Mouse (Mus musculus) spleen, adult 12 weeks (tissue): ENCODE data around the gene Cdc14b.

Experiments used
- DNase-seq: peaks from one replicate; pipeline ENCODE4 v3.0.0; 2022; ENCODE audit warnings: low spot score

The Cdc14b gene

DNA sequence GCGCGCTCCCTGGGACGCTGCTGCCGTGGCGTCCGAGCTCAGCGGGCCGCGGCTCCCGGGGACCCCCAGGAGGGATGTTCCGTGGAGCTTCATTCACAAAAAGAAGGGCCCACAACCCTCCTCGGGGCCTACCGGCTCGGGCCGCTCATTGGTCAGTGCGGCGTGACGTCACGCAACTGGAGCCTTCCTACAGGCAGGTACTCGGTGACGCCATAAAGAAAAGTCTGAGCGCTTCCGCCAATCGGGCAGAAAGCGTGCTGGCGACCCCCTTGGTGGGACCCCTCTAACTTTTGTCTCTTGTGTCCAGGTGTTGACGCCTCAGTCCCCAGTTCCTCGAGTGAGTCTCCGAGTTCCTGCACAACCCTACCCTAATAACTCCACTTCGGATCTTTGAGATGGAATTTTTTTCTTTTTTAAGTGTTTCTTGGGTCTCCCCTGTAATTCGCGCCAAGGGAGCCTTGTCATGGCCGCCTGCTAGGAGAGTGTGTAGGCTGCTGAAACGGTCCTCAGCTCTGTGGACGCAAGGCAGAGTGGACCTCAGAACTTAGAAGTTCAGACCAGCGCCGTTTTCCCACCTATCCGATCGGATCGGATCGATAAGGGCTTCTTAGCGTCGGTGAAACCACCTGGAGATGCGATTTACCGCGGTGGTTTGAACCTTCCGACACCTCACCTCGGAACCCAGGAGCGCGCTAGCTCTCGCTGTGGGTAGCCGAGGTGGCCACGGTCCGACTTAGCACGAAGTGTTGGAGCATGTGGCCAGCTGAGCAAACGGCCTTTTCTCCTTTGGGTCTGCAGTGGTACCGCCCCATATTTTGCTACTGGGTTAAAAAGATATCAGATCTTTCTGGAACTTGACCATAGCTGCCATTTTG lies at the start of gene Cdc14b:
Gene Cdc14b, minus strand, starts transcription at position 412 of the 875 bp plus-strand sequence.
- peak; percentile 14 for DNase-seq

DNA sequence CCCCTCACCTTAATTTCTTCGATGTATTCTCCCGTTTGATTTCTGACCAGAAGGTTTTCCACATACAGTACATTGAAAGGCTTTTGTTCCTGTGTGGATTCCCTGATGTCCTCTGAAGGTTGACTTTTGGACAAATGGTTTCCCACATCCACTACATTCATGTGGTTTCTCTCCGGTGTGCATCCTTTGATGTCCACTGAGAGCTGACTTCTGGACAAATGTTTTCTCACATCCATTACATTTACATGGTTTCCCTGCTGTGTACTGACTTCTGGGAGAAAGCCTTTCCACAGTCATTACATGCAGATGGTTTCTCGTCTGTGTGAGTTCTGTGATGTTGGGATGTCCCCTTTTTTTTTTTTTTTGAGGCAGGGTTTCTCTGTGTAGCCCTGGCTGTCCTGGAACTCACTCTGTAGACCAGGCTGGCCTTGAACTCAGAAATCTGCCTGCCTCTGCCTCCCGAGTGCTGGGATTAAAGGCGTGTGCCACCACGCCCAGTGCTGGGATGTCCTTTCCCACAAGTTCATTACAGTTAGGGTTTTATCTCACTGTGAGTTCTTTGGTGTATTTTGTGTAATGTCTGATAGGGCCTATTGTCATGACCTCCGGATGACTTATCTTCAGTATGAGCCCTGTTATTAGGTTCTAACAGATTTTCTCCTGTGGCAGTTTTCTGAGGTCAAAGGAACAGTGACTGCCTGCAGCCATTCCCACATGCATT lies 47.6 kb upstream of the Cdc14b start:
- no peak for DNase-seq

DNA sequence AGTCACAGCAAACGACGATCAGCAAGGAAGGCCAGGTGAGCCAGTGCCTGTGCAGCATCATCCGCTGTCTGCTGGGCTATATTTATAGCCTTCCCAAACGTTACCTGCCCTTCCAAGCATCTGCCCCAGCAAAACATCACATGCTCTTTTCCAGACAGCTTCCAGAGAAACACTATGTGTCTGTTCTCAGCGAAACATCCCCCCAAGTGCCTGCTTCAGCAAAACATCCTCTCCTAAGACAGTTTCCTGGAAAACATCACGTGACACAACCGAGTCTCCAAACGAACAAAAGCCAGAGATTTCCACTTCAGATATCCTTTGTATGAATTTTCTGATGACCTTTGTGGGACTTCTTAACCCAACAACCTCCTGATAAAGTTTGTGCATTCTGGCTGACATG lies 45.2 kb upstream of the Cdc14b start:
- no peak for DNase-seq

DNA sequence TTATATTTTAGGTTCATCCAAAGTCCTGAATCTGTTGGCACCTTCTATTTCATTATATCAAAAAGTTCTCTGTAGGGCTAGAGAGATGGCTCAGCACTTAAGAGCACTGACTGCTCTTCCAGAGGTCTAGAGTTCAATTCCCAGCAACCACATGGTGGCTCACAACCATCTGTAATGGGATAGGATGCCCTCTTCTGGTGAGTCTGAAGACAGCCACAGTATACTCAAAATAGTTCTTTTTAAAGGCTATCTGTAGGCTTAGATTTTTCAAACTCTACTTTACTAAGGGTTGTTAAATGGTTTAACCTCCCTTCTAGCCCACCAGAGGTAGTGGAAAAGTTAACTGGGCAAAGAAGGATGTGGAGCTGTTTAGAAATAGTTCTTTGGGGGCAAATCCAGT lies 44.7 kb upstream of the Cdc14b start:
- DNase-seq, result no peak

DNA sequence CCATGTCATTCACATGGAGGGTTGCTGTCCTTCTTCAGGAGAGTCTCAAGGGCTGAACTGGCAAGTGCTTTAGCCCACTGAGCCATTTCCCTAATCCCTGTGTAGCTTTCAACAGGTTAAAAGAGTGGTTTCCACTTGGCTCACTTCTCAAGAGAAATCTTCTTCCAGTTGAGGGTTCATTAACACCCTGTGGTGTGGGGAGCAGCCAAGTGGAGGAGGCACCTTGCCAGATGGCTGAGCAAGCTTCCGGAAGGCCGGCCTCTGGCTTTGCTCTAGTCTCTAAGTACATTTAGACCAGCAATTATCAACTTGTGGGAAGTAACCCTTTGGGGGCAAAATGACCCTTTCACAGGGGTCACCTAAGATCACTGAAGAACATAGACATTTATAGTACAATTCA lies 43.3 kb upstream of the Cdc14b start:
- DNase-seq, result no peak

DNA sequence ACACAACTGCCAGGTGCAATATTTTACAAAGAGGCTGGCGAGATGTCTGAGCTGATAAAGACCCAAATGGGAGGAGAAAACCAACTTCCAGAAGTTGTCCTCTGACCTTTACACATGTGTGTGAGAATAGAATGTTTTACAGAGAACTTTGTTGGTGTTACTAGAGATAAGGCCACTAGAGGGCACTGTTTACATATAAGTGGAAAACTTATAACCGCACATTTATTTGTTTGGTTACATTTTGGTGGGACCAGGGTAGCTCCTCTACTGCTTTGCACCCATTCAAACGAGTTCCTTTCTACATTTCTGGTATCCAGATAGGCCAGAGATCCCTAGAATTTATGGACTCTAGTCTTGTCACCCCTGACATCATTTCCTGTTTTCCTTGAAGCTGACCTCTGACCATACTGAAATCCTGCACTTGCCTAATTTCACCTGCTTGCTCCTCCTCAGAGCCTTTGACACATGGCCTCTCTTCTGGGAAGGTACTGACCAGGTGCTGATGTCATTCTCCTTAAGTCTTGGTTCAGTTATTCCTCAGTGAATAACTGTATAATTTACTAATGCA lies 40.5 kb upstream of the Cdc14b start:
- no peak for DNase-seq

DNA sequence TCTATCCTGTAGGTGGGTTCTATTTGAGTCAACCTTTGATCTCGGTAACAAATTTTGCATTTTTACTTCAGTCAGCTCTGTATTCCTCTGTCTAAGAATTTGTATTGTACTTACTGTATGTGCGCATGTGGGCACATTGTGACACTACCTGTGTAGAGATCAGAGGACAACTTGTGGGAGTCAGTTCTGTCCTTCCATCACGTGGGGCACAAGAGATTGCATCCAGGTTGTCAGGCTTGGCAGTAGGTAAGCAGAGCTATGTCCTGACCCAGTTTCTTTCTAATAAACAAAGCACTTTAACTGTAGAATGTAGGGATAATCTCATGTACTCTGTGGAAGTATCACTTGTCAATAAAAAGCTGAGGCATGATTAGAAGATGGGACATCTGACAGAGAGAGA lies 39.0 kb upstream of the Cdc14b start:
- DNase-seq, result no peak

DNA sequence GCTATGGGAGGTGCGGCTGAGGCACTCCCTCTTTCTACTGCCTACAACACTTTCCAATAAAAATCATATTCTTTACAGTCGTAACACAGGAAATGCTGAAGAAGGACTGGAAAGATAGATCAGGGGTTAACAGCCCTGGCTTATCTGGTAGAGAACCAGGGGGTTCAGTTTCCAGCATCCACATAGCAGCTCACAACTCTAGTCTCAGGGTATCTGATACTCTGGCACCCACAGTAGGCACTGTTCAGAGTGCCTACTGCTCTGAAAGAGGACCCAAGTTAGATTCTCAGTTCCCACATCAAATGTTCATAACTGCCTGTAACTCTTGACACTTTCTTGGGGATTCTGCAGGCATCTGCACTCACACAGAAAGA lies 37.8 kb upstream of the Cdc14b start:
- no peak for DNase-seq

DNA sequence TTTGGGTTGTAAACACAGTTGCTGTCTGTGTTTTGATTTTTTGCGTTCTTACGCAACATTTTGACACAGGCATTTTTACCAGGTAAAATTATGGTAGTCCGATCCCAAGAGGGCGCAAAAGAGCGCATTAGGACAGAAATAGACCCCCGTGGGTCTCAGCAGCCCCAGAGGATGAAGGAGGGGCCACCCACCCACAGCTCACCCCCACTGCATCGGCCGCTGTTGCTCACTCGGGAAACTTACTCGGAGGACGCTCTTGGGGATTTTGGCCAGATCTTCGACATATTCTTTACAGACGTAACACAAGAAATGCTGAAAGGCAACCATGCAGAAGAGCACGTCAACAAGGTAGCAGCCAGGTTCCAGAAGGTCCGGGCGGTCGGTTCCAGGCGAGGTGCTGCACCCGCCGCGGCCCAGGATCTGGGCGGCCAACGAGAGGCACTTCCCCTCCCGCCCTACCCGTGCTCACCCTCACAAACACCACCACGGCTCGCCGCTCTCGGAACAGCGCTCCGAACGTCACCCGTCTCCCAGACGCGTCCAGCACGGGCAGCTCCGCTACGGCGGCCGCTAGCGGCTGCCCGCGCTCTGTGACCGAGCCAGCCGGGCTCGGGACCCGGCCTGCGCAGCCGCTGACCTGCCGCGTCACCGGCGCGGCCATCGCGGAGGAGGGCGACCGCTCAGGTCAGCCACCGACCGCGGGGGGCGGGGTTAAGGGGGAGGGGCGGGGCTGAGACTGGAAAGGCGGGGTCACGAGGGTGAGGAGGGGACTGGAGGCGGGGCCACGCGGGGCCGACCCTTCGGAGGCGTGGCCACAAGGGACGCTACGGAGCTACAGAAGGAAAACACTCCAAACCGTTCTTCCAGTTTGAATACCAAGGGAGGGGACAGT lies 37.2 kb upstream of the Cdc14b start, which contains the start of gene Aaed1:
Gene Aaed1, minus strand, starts transcription at position 687 of the 892 bp plus-strand sequence.
- peak; percentile 82 for DNase-seq

DNA sequence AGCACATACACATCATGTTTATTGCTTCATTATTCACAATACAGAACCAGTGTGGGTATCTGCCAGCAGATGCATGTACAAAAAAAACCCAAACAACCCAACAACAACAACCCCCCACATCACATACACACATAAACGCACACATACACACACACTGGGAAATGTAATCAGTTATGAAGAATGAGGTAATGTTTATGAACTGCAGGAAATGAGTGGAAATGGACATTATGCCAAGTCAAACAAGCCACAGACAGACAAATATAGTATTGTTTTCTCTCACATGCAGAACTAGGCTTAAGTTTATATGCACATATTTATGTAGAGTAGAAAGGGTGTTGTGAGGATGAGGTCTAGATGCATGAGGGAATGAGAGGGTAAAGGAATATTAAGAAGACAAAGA lies 36.2 kb upstream of the Cdc14b start:
- DNase-seq, result no peak

DNA sequence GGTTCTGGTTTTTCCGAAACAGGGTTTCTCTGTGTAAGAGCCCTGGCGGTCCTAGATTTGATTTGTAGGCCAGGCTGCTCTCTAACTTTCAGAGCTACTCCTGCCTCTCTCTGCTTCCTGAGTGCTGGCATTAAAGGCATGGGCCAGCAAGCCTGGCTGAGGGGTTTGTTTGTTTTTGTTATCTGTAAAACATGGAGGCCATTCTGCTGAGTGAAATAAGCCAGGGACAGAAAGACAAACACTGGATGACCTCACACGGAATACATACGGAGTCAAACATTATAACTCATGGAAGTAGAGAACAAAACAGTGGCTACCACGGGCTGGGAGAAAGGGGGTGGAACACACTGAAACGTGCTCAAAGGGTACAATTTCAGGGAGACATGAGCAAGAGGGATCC lies 35.5 kb upstream of the Cdc14b start:
- DNase-seq, result no peak

DNA sequence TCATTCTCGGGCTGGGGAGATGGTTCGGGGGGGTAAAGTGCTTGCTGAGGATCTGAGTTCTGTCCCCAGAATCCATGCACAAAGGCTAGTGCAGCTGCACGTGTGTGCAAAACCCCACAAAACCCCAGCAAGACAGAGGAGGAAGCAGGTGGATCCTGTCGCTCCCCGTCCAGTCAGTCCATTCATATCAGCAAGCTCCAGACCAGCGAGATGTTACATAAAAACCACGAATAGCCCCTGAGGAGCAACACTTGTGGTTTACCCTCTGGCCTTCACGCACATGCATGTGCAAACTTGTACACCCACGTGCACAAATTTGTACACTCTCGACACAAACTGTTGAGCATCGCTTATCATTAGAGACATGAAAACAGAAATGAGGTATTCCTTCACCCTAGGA lies 34.8 kb upstream of the Cdc14b start:
- DNase-seq, result no peak

DNA sequence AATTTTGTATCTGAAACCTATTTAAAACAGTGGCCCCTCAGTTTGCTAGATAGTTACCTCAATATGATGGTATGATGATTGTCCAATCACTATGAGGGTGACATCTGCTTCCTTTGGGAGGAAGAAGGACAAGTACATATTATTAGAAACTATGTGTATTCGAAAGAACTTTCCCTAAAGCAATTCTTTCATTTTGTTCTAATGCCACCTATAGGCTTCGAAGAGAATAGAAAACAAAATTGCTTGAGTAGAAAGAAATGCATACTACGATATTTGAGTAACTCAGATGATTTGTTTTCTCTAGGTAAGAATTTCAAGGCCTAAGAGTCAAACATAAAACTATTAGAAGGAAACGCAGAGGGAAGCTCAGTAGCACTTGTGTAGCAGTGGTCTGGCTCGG lies 33.9 kb upstream of the Cdc14b start:
- no peak for DNase-seq

DNA sequence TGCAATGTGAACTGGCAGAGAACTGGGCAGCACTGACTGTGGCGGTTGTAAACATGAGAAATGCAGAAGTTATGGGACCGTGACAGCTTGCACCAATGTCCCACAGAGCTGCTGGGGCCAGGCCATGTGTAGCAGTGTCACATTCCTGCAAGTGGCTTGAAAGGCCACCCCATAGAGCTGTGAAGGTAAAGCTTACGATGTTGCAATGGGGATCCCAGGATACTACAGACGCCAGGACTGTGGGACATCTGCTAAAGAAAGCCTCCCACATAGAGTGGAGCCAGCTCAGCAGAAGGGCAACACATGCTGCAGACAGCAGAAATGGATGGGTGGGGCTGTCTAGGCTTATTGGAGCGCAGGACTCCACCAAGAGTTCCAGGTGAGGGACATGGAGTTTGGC lies 32.4 kb upstream of the Cdc14b start:
- DNase-seq, result no peak

DNA sequence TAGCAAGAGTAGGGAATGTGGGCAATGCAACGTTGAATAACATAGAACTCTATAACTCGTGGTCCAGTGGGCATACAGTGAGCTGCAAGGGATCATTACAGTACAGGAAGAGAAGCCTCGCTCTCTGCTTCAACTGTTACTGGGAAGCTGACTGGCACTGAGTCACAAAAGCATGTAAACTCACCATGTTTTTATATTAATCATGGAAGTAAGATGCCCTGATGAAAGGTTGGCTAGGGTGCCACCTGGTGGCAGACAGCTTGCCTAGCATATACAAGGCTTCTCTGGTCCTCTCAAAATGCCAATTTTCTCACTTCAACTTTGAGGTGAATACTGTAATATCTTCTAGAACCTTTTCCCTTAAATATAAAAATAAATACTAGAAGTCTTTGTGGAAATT lies 31.0 kb upstream of the Cdc14b start:
- peak; percentile 19 for DNase-seq

DNA sequence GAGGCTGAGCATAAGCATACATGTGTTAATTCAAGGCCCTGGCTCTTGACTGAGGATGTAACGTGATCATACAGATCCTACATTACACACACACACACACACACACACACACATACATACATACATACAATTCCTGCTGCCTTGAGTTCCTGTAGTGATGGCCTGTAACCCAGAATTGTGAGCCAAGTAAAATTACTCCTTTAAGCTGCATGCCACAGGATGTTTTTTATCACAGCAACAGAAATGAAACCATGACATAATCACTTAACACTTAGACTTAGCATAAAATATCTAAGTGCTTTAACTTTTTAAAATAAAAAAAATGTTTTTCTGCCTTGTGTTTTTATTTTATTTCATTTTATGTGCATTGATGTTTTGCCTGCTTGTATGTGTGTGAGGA lies 24.0 kb upstream of the Cdc14b start:
- DNase-seq, result no peak

DNA sequence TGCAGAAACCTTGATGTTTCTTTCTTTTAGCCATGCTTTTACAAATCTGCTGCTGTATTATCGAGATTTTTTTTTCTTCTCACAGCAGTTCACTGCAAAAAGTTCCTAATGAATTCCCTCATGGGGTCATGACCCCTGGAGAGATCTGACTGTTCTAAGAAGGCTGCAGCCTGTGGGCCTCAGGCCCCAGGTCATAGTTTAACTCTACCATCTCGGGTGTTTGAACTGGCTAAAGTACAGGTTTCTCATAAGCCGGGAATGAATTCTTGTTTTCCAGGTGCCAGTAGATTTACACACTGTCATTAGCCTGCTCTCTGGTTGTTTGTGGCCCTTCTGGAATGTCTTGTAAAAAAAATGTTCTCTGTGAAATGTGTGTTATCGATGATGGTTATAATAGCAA lies 11.7 kb upstream of the Cdc14b start:
- no peak for DNase-seq

DNA sequence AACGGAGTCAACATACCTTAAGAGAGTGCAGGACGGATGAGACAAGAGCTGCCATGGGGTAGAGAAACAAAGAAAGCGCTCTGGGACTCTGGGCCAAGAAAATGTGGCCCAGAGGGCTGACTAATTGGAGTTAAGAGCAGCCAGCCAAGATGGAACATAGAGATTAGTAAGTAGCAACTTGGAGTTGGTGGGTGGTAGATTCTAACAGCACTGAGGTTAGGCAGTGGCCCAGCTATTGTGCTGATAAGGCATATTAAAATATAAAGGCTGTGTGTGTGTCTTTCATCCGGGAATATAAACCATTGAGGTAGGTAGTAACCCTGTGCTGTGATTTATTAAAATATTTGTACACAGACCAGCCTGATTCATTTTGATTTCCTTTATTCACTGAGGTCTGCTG lies 11.2 kb upstream of the Cdc14b start:
- no peak for DNase-seq

DNA sequence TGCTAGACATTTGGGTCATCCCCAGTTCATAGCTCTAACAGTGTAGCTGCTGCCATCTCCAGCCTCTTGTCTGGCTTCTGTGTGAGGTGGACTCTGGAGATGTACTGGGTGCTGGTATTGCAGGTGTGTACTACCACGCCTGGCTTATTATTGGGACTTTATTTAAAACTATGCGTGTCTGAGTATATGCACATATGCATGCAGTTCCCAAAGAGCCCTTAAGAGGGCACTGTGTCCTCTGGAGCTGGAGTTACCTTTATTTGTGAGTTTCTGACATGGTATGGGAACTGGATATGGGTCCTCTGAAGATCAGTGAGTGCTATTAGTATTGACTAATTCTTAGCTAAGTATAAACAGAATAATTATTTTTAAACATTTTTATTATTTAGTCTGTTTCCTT lies 9.6 kb upstream of the Cdc14b start:
- DNase-seq, result no peak

DNA sequence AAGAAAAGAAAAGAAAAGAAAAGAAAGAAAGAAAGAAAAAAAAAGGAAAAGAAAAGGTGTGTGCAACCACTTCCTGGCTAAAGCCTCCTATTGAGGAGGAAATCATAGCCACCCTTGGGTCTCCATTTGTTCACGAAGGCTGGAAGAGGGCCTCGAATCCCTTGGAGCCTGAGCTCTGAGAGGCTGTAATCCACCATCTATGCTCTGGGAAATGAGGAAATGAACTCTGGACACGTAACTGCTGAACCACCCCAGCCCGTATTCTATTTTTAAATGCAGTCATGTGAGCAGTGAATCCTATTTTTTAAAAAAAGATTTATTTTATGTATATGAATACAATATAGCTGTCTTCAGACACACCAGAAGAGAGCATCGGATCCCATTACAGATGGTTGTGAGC lies 5.8 kb upstream of the Cdc14b start:
- no peak for DNase-seq

DNA sequence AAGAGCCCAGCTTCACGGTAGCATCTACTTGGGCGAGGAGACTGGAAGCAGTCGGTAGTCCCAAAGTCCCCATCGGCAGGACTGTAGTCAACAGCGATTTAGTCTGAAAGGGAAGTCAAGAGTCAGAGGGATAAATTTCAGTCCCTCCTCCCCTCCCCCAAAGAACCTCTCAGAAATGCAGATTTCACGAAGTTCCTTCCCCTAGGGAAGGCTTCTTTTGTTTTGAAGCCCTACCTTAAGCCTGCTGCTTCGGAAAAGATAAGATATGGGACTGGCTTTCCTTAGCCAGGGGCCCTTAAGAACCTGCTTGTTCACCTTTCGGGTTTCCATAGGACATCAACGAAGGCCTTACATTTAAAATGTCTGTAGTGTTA lies 651 bp upstream of the Cdc14b start:
- no peak for DNase-seq
